Mouse (Mus musculus): Measurements from ENCODE around the gene Slc16a13.

DNA sequence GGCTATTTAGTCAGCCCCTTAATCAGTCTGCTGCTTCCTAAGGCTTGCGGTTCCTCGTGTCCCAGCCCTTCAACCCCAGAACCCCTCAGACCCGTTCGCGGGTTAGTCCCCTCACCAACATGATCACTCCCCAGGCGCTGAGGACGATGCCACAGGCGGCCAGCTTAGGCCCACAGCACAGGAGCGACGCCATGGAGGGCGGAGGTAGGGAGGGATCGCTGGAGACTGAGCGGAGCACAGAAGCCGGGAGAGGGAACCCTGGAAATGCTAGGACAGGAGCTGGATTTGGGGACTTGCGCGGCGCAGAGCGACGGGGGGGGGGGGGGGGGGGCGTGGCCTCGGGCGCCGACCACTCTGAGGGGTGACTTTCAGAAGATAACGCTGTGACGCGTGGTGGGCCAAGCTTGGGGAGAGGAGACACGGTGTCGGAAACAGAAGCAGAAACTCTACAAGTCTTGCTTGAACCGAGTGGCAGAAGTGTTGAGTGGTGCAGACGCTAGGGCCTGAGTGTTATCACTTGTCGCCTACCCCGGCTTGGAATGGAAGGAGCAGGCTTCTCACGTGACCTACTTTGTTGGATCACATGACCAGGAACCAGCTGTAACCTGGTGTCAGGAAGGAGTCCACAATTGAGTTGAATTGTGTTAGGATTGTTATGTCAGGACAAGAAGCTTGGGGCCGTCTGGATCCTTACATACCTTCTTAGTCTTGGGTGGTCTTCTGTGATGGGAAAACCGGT, 18.8 kb upstream of the Slc16a13 start, which contains the start of the genes Gm21988 and Rnasek:
- TF ChIP-seq CTCF (IDR thresholded peaks at IDR 0.05; ENCODE audit: low read depth, low read length) (no peak), POLR2A (IDR thresholded peaks at IDR 0.05; ENCODE audit: extremely low read depth, insufficient read depth, low read length) (peak; percentile 89)
